Mouse (Mus musculus) adrenal gland, adult (tissue): ENCODE data around the gene Kri1.
"Not testable (repeated sequence)": the region's sequence is repeated elsewhere in the genome, so short reads cannot be mapped to it uniquely, and the experiment has no call there.

ENCODE experiments used
- DNase-seq, 2 experiments: peaks; one replicate each; pipeline ENCODE4 v3.0.0; 2022 to 2023; ENCODE audit warnings: low spot score in 1 of 2; ENCODE audit not compliant: inconsistent age in 2 of 2

Kri1 gene

GRCm38 (mm10) chr9:21246342-21246741, 41.4 kb downstream of the Kri1 start:
- no peak for DNase-seq

GRCm38 (mm10) chr9:21245113-21245487, 42.7 kb downstream of the Kri1 start:
- DNase-seq, result no peak

- DNase-seq, result peak in 1 of 2 experiments; percentile 60
Measured at GRCm38 (mm10) chr9:21244428-21245112, 43.2 kb downstream of the Kri1 start.

- DNase-seq, result peak in 1 of 2 experiments; percentile 18
Measured at GRCm38 (mm10) chr9:21243826-21244427, 43.8 kb downstream of the Kri1 start.

GRCm38 (mm10) chr9:21241343-21241742, 46.4 kb downstream of the Kri1 start:
- peak; percentile 74 to 92 for DNase-seq

- DNase-seq, result no peak
Measured at GRCm38 (mm10) chr9:21239465-21239848, 48.3 kb downstream of the Kri1 start.

GRCm38 (mm10) chr9:21238733-21239464, 48.9 kb downstream of the Kri1 start, which contains the start of gene Keap1:
Keap1 (minus strand) TSS chr9:21239361.
- peak; percentile 88 to 97 for DNase-seq

- no peak for DNase-seq
Measured at GRCm38 (mm10) chr9:21238004-21238732, 49.6 kb downstream of the Kri1 start.

GRCm38 (mm10) chr9:21237368-21238003, 50.3 kb downstream of the Kri1 start:
- peak; percentile 46 to 75 for DNase-seq

GRCm38 (mm10) chr9:21236991-21237367, 50.8 kb downstream of the Kri1 start:
- DNase-seq, result no peak

GRCm38 (mm10) chr9:21235341-21235740, 52.4 kb downstream of the Kri1 start:
- DNase-seq, result peak in 1 of 2 experiments; percentile 60

GRCm38 (mm10) chr9:21233805-21234204, 54.0 kb downstream of the Kri1 start:
- DNase-seq, result peak in 1 of 2 experiments; percentile 20

GRCm38 (mm10) chr9:21233366-21233765, 54.4 kb downstream of the Kri1 start:
- peak in 1 of 2 experiments; percentile 27 for DNase-seq

GRCm38 (mm10) chr9:21232867-21233266, 54.9 kb downstream of the Kri1 start:
- DNase-seq, result peak in 1 of 2 experiments; percentile 17

GRCm38 (mm10) chr9:21231551-21231950, 56.2 kb downstream of the Kri1 start:
- DNase-seq, result peak in 1 of 2 experiments; percentile 31

- DNase-seq, result no peak
Measured at GRCm38 (mm10) chr9:21227342-21227741, 60.4 kb downstream of the Kri1 start.

- DNase-seq, result no peak
Measured at GRCm38 (mm10) chr9:21225415-21225758, 62.4 kb downstream of the Kri1 start.

- peak; percentile 76 to 89 for DNase-seq
Measured at GRCm38 (mm10) chr9:21224576-21225414, 63.0 kb downstream of the Kri1 start.

- DNase-seq, result no peak
Measured at GRCm38 (mm10) chr9:21223906-21224305, 63.9 kb downstream of the Kri1 start.

- not testable (repeated sequence) for DNase-seq
Measured at GRCm38 (mm10) chr9:21223490-21223889, 64.3 kb downstream of the Kri1 start.
